Mouse (Mus musculus): ENCODE measurements at regions not wholly inside any gene's neighbourhood (a gene's known extent, or its start where the extent isn't known, plus 50 kb on each side); places are given as distances from the start of the nearest gene placed in this dataset.

GRCm38 (mm10) chr6:116998948-116999682 lies 169.2 kb upstream of the Cxcl12 start:
- no peak for DNase-seq (ENCODE audit: extremely low spot score, low read depth, low spot score)

- no peak for DNase-seq (ENCODE audit: extremely low spot score, low read depth, low spot score)
Measured at GRCm38 (mm10) chr6:116999940-117000339, 168.4 kb upstream of the Cxcl12 start.

DNA sequence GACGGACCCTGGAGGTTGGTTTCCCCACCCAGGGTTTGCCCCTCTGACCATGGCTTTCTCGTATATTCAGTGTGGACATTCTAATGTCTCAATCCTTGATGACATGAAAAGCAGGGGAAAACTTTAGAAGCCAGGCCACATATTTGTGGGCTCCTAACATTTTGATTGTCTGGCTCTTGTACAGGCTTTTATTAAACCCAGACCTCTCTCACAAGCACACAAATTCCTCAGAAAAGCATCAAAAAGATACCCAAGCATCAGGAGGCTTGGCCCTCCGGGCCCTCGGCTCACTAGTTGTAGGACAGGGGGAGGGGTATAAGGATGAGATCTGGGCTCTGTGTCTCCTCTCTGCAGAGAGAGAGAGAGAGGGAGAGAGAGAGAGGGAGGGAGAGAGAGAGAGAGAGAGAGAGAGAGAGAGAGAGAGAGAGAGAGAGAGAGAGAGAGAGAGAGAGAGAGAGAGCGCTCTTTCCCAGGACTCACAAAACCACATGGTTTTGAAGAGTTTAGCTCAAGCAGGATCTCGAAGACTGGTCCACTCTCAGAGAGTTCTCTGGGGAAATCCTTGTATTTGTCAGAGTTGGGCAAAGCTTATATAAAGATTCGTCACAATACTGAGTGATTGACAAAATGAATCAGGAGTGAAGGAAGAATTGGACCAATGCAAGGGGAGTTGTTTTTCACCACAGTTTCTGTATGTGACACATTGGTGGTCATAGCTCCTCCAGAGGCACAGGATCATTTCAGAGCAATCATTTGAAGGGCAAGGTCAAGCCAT lies 167.2 kb upstream of the Cxcl12 start:
- DNase-seq (ENCODE audit: extremely low spot score, low read depth, low spot score) = no peak

DNA sequence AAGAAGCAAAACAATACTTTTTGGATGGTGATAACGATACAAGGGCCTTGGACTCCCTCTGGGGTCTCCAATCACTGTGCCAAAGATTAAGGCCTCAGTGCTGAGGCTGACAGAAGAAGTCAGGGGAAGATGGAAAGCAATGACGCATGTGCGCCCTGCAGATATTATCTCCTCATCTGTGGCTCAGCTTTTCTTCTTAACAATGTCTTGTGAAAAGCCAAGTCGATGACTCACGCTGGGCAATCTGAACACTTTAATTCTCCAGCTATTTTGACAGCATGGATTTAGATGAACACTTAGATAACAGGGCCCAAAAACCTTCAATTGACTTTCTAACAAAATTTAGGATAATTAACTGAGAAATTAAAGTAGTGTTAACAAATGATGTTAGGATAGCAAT lies 155.7 kb upstream of the Cxcl12 start:
- no peak for DNase-seq (ENCODE audit: extremely low spot score, low read depth, low spot score)

- DNase-seq (ENCODE audit: extremely low spot score, low read depth, low spot score) = no peak
Measured at GRCm38 (mm10) chr6:117015461-117015860, 152.9 kb upstream of the Cxcl12 start.

- DNase-seq (ENCODE audit: extremely low spot score, low read depth, low spot score) = no peak
Measured at GRCm38 (mm10) chr6:117021851-117022250, 146.5 kb upstream of the Cxcl12 start.

- DNase-seq (ENCODE audit: extremely low spot score, low read depth, low spot score) = no peak
Measured at GRCm38 (mm10) chr6:117032042-117032746, 136.1 kb upstream of the Cxcl12 start.

DNA sequence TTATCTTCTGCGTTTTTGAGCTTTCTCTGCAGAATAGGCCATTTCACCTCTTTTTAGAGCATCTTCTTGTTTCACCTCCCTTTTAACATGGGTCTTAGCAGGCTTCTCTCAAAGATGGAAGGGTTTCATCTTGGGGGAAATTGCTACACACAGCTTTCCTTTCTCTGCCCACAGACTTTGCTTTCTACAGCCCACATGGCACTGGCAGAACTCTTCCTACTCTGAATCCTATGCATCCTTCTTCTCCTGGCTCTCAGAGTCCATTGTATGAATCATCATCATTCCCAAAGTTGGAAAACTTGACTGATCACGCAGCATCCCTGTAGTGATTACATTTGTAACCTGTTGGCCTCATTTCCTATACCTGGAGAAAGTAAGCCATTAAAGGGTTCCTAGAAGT lies 124.6 kb upstream of the Cxcl12 start:
- no peak for DNase-seq (ENCODE audit: extremely low spot score, low read depth, low spot score)

- DNase-seq (ENCODE audit: extremely low spot score, low read depth, low spot score) = no peak
Measured at GRCm38 (mm10) chr6:117049459-117050010, 118.8 kb upstream of the Cxcl12 start.

DNA sequence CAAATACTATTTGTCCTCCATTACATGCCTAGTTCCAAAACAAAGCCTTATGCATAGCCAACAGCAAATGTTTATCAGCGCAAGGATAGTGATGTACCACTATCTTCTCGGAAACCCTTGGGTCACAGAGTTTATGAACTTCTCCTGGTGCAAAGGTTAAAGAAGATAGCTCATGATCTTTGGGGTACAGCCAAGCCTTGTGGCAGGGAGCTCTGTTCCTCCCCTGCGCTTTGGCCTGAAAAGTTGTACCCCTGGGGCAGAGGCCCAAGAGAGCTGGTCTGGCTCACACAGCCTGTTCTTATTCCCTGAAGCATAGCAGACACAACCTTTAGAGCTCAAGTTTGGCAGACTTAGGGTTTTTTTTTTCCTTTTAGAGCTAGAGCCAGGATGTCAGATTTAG lies 107.6 kb upstream of the Cxcl12 start:
- DNase-seq (ENCODE audit: extremely low spot score, low read depth, low spot score) = no peak

- DNase-seq (ENCODE audit: extremely low spot score, low read depth, low spot score) = peak; percentile 63
Measured at GRCm38 (mm10) chr6:117067541-117068305, 100.6 kb upstream of the Cxcl12 start.

DNA sequence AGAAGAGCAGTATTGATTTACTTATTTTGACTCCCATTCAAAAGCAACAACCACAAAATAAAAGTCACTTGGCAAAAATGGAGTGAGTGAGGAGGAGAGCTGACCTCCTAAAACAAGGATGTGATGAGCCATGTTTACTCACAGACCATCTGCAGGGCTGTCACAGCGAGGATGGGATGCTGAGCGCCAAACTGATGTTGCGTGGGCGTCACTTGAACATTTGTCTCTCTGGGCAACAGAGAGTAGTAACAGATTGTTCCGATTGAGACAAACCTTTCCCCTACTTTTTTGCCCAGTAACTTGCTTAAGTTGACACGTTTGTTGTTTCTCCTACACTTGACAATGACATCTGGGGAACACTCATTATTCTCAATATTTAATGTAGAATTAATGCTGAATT lies 97.0 kb upstream of the Cxcl12 start:
- DNase-seq (ENCODE audit: extremely low spot score, low read depth, low spot score) = no peak

GRCm38 (mm10) chr6:117071857-117072256 lies 96.5 kb upstream of the Cxcl12 start:
- no peak for DNase-seq (ENCODE audit: extremely low spot score, low read depth, low spot score)

DNA sequence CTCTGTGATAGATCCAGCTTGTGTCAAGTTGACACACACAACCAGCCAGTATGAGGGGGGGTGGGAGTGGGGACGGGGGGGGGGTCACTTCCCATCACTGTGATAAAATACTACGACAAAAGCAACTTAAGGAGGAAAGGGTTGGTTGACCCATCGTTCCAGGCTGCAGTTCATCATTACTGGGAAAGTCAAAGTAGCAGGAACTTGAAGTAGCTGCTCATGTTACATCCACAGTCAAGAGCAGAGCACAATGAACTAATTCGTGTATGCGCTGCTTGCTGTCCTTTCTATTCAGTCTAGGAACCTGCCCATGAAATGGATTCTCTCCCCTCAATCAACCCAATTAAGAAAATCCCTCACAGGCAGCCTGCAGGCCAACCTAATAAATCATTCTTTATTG lies 88.8 kb upstream of the Cxcl12 start:
- DNase-seq (ENCODE audit: extremely low spot score, low read depth, low spot score) = no peak

- DNase-seq (ENCODE audit: extremely low spot score, low read depth, low spot score) = no peak
Measured at GRCm38 (mm10) chr6:117080973-117081372, 87.4 kb upstream of the Cxcl12 start.

GRCm38 (mm10) chr6:117084211-117084610 lies 84.1 kb upstream of the Cxcl12 start:
- DNase-seq (ENCODE audit: extremely low spot score, low read depth, low spot score) = no peak

DNA sequence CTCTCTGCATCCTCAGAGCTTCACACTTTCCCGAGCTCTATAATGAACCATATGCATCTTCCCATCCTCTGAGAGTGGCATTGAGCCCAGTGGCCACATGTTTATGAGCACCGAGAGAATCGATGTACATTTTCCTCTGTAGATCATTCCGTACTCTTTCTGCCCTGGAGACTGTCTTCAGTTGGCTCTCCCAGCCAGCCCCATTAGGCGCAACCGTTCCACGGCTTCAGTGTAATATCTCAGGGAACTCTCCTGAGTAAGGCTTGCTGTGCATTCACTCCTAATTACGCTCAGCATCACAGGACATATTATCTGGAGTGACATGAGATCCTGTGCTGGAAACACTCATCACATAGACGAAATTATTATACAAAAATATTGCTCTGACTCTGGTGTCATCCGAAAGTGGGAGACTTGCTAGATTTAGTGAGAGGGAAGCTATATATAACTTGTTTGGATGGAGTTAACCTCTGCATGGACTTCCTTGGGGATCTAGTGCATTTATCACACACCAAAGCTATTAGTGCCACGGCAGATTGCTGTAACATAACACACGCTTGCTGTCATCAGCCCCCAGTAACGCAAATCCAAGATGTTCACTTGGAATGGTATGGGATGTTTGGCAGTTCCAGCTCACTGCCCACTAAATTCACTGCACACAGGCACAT lies 83.4 kb upstream of the Cxcl12 start:
- no peak for DNase-seq (ENCODE audit: extremely low spot score, low read depth, low spot score)

DNA sequence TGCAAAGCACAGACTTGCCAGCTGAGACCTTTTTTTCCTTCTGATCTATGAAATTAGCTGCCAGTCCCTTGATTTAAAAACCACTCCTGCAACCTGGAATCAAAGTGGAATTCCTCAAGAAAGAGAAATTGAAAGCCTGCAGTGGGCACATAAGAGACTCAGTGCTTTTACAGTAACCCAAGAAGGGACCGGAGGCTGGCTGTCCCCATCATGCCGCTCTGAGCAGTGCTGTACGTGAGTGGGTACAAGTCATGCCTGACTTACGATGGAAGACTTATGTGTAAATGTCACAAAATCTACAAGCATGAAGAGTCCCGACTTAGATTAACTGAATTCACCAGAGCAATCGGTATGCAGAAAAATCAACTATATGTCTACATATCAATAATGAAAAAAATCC lies 73.6 kb upstream of the Cxcl12 start:
- DNase-seq (ENCODE audit: extremely low spot score, low read depth, low spot score) = no peak

DNA sequence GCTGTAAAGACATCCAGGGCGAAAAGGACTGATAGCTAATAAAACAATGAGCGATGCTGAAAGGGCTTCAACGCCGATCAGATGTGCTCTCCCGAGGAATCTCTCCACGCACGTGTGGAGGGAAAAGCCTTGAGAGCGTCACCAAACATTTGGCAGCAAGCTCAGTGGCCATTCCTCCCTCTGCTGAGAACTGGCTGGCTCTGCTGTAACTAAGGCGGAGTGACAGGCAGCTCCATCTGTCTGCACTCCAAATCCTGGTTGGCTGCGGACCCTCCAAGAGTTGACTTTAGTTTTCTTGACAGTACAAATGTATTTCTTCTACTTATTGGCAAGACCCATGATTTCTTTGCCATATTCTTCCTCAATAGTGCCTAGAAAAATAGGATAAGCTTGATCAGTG lies 68.5 kb upstream of the Cxcl12 start:
- DNase-seq (ENCODE audit: extremely low spot score, low read depth, low spot score) = no peak

GRCm38 (mm10) chr6:117102693-117103092 lies 65.6 kb upstream of the Cxcl12 start:
- no peak for DNase-seq (ENCODE audit: extremely low spot score, low read depth, low spot score)
